Mouse (Mus musculus) cerebellum, postnatal 36 days (tissue): ENCODE measurements around the gene Slc6a8.

Experiments
- DNase-seq, 2 experiments: peaks; one replicate each; pipeline ENCODE4 v3.0.0; 2021 to 2022; ENCODE audit warnings: mixed read lengths in 2 of 2

Slc6a8 gene

GRCm38 (mm10) chrX:73672879-73673618 is at the start of gene Slc6a8:
Gene Slc6a8 (plus strand): TSS chrX:73673150.
- peak; percentile 76 for DNase-seq

GRCm38 (mm10) chrX:73626981-73627380 is 46.0 kb upstream of the Slc6a8 start:
- peak; percentile 21 to 28 for DNase-seq

- no peak for DNase-seq
Measured at GRCm38 (mm10) chrX:73635425-73635824, 37.5 kb upstream of the Slc6a8 start.

DNA sequence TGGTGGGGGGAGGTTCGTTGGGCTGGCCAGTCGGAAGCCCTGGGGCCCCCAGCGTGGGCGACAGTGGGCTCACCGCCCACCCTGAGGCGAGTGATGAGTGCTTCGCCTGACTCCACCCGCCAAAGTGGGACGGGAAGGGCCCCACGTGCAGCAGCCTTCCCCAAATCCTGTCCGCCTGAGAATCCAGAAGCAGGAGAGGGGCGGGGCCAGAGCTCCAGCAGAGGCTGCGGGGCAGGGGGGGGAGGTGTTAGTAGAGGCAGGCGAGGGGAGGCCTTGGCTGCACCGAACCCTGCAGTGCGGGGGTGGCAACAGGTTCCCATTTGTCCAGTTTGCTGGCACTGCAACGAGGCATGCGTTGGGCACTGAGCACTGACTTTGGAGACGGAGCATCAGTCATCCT is 35.5 kb upstream of the Slc6a8 start:
- no peak for DNase-seq

- no peak for DNase-seq
Measured at GRCm38 (mm10) chrX:73639255-73639675, 33.7 kb upstream of the Slc6a8 start, which contains the start of gene Dusp9. Gene Dusp9 (plus strand): TSS chrX:73639419.

DNA sequence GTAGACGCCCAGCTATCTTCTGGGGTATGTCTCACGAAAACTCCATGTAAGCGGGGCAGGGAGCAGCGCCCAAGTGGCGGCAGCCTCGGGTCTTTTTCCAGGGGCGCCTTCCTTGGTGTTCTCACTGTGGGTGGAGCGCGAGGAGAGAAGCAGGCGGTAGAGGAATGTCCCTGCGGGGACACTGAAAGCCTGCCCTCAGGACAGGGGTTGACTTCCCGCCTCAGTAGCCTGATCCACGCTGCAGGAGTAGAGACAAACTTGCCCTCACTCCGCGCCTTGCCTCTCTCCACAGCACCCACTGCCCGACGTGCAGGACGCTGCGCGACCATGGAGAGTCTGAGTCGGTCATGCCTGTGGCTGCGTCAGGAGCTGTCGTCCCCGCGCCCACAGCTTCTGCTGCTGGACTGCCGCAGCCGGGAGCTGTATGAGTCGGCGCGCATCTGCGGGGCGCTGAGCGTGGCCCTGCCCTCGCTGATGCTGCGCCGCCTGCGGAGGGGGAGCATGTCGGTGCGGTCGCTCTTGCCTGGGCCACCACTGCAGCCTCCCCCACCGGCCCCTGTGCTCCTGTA is 33.0 kb upstream of the Slc6a8 start:
- DNase-seq: no peak

DNA sequence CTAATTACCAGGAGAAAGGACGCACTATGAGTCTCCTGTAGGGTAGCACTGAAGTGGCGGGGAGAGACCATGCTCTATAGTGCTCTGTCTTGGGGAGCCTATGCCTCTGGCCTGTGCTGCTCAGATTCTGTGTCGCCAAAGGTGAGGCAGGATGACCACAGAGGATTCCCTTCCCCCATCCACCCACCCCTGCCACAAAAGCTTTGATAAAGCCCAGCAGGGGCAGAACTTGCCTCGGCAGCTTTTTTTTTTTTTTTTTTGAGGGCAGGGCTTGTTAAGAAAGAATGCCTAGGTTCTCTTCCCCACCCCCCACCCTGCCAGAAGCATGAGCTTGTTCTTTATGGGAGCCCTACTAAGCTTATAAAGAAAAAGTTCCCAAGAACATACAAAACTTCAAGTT is 27.8 kb upstream of the Slc6a8 start:
- DNase-seq: no peak

DNA sequence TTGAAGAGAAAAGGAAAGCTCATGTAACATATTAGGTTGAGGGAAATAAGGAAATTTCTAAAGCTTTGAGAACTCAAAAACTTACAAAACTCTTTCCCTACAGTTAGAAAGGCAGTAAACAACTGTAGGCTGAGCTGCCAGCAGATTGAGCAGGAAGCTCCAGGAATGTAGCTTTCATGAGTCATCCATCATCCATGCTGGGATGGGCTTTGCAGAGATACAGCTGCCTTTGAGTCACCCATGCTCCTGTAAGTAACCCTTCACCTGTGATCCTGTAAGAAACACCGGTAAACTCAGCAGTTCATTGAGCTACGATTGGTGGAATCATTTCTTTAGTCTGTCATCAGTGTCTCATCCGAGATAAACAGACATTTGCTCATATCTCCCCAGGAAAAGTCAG is 22.1 kb upstream of the Slc6a8 start:
- no peak for DNase-seq

DNA sequence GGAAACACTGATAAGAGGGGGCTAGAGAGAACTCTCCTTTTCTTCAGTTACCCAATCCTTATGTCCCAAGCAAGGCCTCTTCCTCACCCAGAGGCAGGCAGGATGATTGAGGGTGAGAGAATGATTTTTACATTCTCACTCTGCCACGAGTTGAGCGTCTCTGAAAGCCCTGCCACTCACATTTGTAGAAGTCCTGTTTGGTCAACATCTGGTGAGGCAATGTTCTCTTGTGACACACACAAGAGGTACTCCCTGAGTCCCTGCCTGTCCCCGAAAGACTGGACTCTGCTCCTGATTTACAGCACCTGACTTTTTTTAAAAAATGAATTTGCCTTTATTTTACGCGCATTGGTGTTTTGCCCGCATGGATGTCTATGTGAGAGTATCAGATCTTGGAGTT is 19.6 kb upstream of the Slc6a8 start:
- DNase-seq: no peak

- DNase-seq: peak; percentile 69 to 82
Measured at GRCm38 (mm10) chrX:73654177-73654576, 18.8 kb upstream of the Slc6a8 start.

DNA sequence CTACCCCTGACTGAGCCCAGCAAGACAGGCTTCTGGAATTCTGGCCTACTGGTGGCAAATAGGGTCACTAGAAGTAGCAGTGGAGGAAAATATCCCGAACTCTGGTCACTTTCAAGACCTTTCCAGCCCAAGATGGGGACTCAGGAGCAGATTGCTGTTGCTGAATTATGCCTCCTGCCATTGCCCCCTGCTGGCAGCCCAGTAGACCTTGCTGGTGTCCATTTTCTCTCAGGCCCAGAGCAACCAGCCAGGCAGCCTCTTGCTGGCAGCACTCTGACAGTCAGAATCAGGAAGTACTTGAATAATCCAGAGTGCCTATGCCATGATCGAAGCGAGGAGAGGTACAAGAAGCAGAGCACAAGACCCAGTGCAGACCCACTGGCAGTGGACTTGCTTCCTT is 17.4 kb upstream of the Slc6a8 start:
- DNase-seq: no peak

GRCm38 (mm10) chrX:73658391-73658790 is 14.6 kb upstream of the Slc6a8 start:
- no peak for DNase-seq

DNA sequence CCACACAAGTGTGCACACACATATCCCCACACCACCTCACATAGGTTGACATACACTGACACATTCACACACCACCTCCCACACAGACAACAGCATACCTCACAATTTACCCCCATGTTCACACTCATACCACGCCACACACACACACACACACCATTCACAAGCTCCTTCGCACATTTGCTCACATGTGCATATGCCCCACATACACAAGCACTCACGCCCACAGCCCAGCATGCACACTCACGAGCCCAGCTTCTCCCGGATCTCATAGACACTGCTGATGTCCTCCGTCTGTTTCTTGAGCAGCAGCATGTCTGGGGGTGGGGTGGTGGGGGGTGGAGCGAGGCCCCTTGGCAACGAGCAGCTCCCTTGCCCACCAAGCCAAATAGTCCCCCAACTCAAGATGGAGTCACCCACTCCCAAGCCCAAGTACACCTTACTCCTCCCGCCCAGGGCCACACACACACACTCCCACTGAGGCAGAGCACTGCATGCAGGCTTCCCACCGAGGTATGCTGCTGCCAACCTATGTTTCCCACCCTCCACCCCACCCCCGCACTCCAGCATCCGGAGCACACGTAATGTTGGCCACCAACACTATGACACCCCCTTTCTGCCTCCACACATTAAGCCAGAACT is 13.9 kb upstream of the Slc6a8 start:
- DNase-seq: no peak

- DNase-seq: peak in 1 of 2 experiments; percentile 32
Measured at GRCm38 (mm10) chrX:73659575-73660283, 13.2 kb upstream of the Slc6a8 start, which contains the start of gene Pnck. Gene Pnck (minus strand): TSS chrX:73660117.

DNA sequence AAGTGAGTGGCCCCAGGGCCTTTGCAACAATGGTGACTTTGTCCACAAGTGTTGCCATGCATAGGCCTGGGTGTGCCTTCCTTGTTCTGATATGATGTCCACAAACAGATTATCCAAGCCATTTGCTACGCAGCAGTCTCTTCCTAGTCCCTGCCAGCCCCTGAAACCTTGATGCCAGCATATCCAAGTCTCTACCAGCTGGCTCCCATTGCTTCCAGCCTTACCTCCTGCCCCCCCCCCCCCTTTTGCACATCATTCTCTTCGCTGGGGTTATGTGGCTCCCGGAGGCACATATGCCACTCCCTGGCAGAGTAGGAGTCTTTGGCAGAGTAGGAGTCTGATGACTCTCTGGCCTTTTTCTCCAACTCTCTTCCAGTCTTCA is 12.7 kb upstream of the Slc6a8 start:
- DNase-seq: no peak

DNA sequence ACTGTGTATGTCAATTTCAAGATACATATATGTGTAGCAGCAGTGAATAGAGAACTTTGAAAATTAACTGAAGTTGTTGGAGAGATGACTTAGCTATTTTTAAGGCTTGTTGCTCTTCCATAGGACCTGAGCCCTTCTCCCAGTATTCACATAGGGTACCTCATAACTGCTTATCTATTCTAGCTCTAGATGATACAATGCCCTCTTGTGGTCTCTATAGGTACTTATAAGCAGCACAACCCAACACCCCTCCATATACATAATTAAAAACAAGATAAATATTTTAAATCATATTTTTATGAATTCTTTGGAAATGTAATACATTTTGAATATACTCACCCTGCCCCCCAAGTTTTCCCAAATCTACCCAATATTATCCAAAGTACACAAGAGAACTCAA is 9.8 kb upstream of the Slc6a8 start:
- DNase-seq: no peak

DNA sequence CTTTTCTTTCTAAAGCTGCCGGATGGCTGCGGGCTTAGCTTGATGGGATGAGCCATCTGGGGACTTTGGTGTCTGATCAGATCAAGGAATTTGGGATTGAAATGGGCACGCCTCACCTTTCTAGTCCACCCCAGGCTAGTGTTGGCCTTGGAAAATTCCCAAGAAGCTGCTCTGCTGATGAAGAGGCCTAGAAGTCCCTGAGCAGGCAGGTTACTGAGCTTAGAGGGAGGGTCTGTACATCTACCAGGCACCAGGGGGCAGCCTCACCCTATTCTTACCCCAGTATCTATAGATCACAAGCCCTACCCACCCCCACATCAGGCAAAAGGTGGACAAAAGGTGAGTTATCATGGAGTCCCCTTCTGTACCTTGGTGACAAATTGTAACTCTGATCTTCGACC is 919 bp upstream of the Slc6a8 start:
- DNase-seq: peak; percentile 59 to 67

DNA sequence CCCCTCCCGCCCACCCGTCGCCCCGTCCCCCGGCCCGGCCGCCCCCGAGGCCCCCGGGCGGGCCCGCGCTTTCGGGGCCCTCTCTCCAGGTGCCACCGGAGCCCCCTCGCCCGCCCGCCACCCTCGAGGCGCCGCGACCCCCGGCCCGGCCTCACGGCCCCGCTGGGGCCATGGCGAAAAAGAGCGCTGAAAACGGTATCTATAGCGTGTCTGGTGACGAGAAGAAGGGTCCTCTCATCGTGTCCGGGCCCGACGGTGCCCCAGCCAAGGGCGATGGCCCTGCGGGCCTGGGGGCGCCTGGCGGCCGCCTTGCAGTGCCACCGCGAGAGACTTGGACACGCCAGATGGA is 643 bp downstream of the Slc6a8 start:
- no peak for DNase-seq

DNA sequence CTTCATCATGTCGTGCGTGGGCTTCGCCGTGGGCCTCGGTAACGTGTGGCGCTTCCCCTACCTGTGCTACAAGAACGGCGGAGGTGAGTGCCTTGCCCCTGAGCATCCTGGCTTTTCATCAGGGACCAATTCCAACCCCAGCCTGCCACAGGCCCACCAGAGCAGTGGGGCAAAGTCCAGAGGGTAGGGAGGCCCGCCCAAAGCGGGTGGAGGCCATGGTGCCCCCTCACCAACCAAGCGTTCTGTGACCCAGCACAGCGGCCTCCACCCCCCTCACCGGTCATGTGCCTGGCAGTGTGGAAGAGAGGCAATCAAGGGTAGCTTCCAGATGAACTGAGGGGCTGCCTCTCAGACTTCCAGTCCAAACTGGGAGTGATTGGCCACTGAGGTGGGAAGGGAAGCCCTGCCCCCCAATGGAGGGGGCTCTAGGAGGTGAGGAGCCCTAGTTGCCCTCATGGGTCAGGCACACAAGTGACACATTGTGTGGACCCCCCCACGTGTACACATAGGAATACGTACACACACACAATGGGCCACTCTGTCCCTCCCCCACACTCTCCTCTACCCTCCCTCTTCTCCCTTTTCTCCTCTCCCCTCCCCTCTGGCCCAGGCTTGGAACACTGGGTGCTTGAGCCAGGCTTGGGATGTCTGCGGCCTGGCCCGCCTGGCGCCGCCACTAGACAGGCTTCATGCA is 1.2 kb downstream of the Slc6a8 start:
- peak; percentile 33 to 34 for DNase-seq

DNA sequence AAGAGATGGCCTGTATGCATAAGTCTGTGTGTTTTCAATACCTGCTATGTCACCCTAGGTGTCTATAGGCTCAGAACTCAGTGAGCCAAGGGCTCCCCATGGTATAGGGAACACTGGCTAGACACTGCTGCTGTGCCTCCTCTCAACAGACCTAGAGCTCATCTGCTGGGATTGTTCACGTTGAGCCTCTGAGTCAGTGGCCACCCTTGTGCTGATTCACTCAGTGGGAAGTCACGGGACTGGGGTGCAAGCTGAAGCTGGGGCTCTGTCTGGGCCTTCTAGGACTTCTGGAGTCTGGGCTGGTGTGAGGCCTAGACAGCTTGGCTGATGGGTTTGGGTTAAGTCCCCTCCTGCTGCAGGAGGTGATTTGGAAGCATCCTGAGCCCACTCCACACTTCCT is 2.3 kb downstream of the Slc6a8 start:
- no peak for DNase-seq

GRCm38 (mm10) chrX:73676668-73677067 is 3.7 kb downstream of the Slc6a8 start:
- no peak for DNase-seq

DNA sequence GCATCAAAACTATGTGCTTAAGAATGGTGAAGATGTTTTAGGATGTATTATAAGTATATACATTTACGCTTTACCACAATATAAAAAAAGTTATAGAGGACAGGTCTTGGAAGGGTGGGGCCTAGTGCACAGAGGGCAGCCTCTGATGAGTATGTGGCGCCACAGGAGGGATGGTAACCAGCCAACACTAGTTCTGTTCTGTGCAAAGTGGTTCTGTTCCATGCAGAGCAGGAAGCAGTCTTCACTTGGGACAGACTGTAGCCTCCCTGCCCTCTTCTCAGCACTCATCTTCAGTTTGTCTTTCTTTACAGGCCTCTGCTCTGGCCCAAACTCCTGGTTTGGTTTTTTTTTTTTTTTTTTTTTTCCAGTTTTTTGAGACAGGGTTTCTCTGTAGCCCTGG is 11.2 kb downstream of the Slc6a8 start:
- DNase-seq: no peak

- DNase-seq: no peak
Measured at GRCm38 (mm10) chrX:73684978-73685377, 12.0 kb downstream of the Slc6a8 start.
